Mouse (Mus musculus) kidney, embryonic 14.5 days (tissue): ENCODE results near the gene Gpat2. TPM values are rescaled to one million over a fixed set of nuclear protein-coding genes. Genes with fewer than 3 reads are reported as not detected.

Experiments
- ATAC-seq: fragments of 200-750 bp; cut with Nextera tagmentation; 2 replicates; pipeline ENCODE4 v1.8.0; 2017; ENCODE audit warnings: moderate number of reproducible peaks, mild to moderate bottlenecking, moderate TSS enrichment, moderate library complexity; ENCODE audit not compliant: low FRiP score, low TSS enrichment
- H3K27ac ChIP-seq: fragments of 300-500 bp; sonication (generic); 2 replicates; pipeline ENCODE4 v1.5.1; 2014; ENCODE audit warnings: low read depth, mild to moderate bottlenecking, low read length, moderate library complexity, mixed read lengths
- H3K27me3 ChIP-seq: fragments of 300-500 bp; sonication (generic); 2 replicates; pipeline ENCODE4 v1.6.1; 2014; ENCODE audit warnings: mild to moderate bottlenecking, low read length; ENCODE audit not compliant: control insufficient read depth, insufficient read depth
- H3K36me3 ChIP-seq: fragments of 300-500 bp; sonication (generic); 2 replicates; pipeline ENCODE4 v1.6.1; 2014; ENCODE audit warnings: low read length, mixed read lengths; ENCODE audit not compliant: control insufficient read depth, insufficient read depth
- H3K4me1 ChIP-seq: fragments of 300-500 bp; sonication (generic); 2 replicates; pipeline ENCODE4 v1.6.1; 2014; ENCODE audit warnings: low read length, mixed read lengths; ENCODE audit not compliant: control insufficient read depth, insufficient read depth
- H3K4me2 ChIP-seq: fragments of 300-500 bp; sonication (generic); replicated peaks from 2 replicates; pipeline ENCODE4 v1.6.1; 2014; ENCODE audit warnings: low read depth, mild to moderate bottlenecking, low read length
- H3K4me3 ChIP-seq: fragments of 300-500 bp; sonication (generic); 2 replicates; pipeline ENCODE4 v1.5.1; 2014; ENCODE audit warnings: mild to moderate bottlenecking, low read length
- H3K9ac ChIP-seq: fragments of 300-500 bp; sonication (generic); 2 replicates; pipeline ENCODE4 v1.6.1; 2014; ENCODE audit warnings: low read depth, mild to moderate bottlenecking, low read length, moderate library complexity
- H3K9me3 ChIP-seq: fragments of 300-500 bp; sonication (generic); 2 replicates; pipeline ENCODE4 v1.6.1; 2016; ENCODE audit warnings: low read length; ENCODE audit not compliant: control insufficient read depth
- WGBS: fragments of 180-500 bp; shearing (Covaris S2); extraction: QIAGEN DNeasy Blood & Tissue Kit; methylation state at CpG from one replicate; pipeline ENCODE4 v1.1.7; 2014; 5-methylcytosine and 5-hydroxymethylcytosine counted together
- polyA plus RNA-seq: library from polyadenylated mRNA; unstranded; fragments of >200 nt; fragmentation: Nextera tagmentation; extraction: Ambion mirVana; gene quantifications from 2 replicates; pipeline ENCODE4 v1.2.1, GENCODE M21; 2014

Gpat2 gene
- polyA plus RNA-seq, 1 experiment from 2014 or later = 0.15 TPM

DNA sequence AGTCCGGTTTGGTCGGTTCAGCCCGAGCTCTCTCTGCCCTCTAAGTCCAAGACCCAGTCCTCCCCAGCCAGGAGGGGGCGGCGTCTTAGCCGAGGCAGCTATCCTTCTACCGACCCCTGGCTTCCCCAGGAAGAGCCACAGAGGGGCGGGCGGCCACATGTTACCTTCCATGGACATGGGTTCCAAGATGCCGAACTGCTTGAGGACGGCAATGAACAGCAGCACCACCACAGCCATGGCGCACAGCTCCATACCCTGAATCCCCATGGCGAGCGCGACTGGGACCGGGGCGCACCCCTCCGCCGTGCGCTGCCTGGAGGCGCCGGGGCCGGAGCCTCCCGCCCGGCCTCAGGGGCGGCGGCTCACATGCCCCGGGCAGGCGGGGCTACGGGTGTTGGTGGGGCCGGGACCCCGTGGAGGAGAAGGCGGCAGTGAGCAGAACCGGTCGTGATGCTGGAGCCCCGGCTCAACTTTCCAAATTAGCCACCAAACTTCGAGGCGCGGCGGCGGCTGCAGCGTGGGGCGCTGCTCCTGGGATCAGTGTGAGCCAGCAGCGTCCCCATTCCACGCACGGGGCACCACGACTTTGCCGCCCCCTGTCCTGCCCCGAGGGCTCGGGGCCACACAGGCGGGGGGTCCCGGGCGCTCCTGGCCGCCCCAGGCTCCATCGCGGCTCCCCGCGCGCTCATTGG, 57.0 kb downstream of the Gpat2 start:
- Histone ChIP-seq H3K36me3 (no peaks in the 10 kb centered on the region), H3K27me3 (peaks cover 55% of the 10 kb centered on the region), H3K4me3 (peak overlapping the region; percentile 60), H3K9ac (peak overlapping the region; percentile 55), H3K4me2 (peak overlapping the region; percentile 88), H3K4me1 (peaks cover 19% of the 10 kb centered on the region), H3K27ac (no peak overlapping the region), H3K9me3 (no peaks in the 10 kb centered on the region)
- peak; percentile 39 for ATAC-seq
- under 1% methylated on average over 59 of the region's 59 CpGs for WGBS

- 2% methylated on average over 19 of the region's 21 CpGs for WGBS
- Histone ChIP-seq H3K4me3 (peak overlapping the region; percentile 60), H3K27ac (peak overlapping the region; percentile 37; the same call in 1 of the 2 replicates), H3K9ac (peak overlapping the region; percentile 55), H3K4me1 (peaks cover 19% of the 10 kb centered on the region), H3K36me3 (no peaks in the 10 kb centered on the region), H3K4me2 (peak overlapping the region; percentile 88), H3K27me3 (peaks cover 55% of the 10 kb centered on the region), H3K9me3 (no peaks in the 10 kb centered on the region)
- peak; percentile 88 for ATAC-seq
These were observed 57.5 kb downstream of the Gpat2 start for GRCm38 (mm10) chr2:127482533-127482911.

- H3K27ac ChIP-seq = peak overlapping the region; percentile 37; the same call in 1 of the 2 replicates
- no peaks in the 10 kb centered on the region for H3K9me3 ChIP-seq
- peak overlapping the region; percentile 60 for H3K4me3 ChIP-seq
- H3K4me2 ChIP-seq = peak overlapping the region; percentile 88
- no peaks in the 10 kb centered on the region for H3K36me3 ChIP-seq
- peaks cover 19% of the 10 kb centered on the region for H3K4me1 ChIP-seq
- 1% methylated on average over 21 of the region's 21 CpGs for WGBS
- peak; percentile 38; the same call in 1 of the 2 replicates for ATAC-seq
- peaks cover 55% of the 10 kb centered on the region for H3K27me3 ChIP-seq
- peak overlapping the region; percentile 55; the same call in 1 of the 2 replicates for H3K9ac ChIP-seq
These were observed 58.0 kb downstream of the Gpat2 start for GRCm38 (mm10) chr2:127483001-127483400.

GRCm38 (mm10) chr2:127484476-127485170, 59.6 kb downstream of the Gpat2 start:
- peaks cover 19% of the 10 kb centered on the region for H3K4me1 ChIP-seq
- no peaks in the 10 kb centered on the region for H3K36me3 ChIP-seq
- H3K27ac ChIP-seq = no peak overlapping the region
- peak; percentile 61 for ATAC-seq
- H3K9ac ChIP-seq = no peak overlapping the region; the same call in 1 of the 2 replicates
- WGBS = 8% methylated on average over 19 of the region's 19 CpGs
- H3K9me3 ChIP-seq = no peaks in the 10 kb centered on the region
- H3K4me2 ChIP-seq = peak overlapping the region; percentile 27
- H3K4me3 ChIP-seq = peak overlapping the region; percentile 6
- peaks cover 55% of the 10 kb centered on the region for H3K27me3 ChIP-seq

Other genes starting within 250 kb of the Gpat2 start
- gene 1810024B03Rik, start 216.9 kb upstream of the Gpat2 start, polyA plus RNA-seq = 2.7 and 3.6 TPM in 2 replicates
- 62.7 and 85.9 TPM in 2 replicates for gene Snrnp200, start 216.8 kb upstream of the Gpat2 start, polyA plus RNA-seq
- 60.1 and 62.5 TPM in 2 replicates for gene Ciao1, start 177.4 kb upstream of the Gpat2 start, polyA plus RNA-seq
- gene Tmem127, start 177.3 kb upstream of the Gpat2 start, polyA plus RNA-seq = 13.5 and 19.8 TPM in 2 replicates
- 53.0 and 102 TPM in 2 replicates for gene Stard7, start 155.0 kb upstream of the Gpat2 start, polyA plus RNA-seq
- 13.0 and 14.2 TPM in 2 replicates for gene Dusp2, start 89.0 kb upstream of the Gpat2 start, polyA plus RNA-seq
- not detected in 2 replicates for gene Astl, start 86.6 kb upstream of the Gpat2 start, polyA plus RNA-seq
- gene Adra2b, start 62.0 kb upstream of the Gpat2 start, polyA plus RNA-seq = 0.69 and 1.8 TPM in 2 replicates
- 29.5 and 29.7 TPM in 2 replicates for gene Fahd2a, start 19.4 kb downstream of the Gpat2 start, polyA plus RNA-seq
- 4.0 and 4.9 TPM in 2 replicates for gene Kcnip3, start 96.9 kb downstream of the Gpat2 start, polyA plus RNA-seq
- gene Prom2, start 116.3 kb downstream of the Gpat2 start, polyA plus RNA-seq = 1.4 and 1.9 TPM in 2 replicates
- 2.8 and 5.7 TPM in 2 replicates for gene Zfp661, start 161.9 kb downstream of the Gpat2 start, polyA plus RNA-seq
- 142 and 146 TPM in 2 replicates for gene Mrps5, start 162.0 kb downstream of the Gpat2 start, polyA plus RNA-seq
- gene Mal, start 231.5 kb downstream of the Gpat2 start, polyA plus RNA-seq = 21.4 and 33.2 TPM in 2 replicates